Mouse (Mus musculus) MN1 (cell line): ENCODE measurements around the gene Tvp23a.

Experiments used
- DNase-seq: peaks from one replicate; pipeline ENCODE4 v3.0.0-alpha.2; 2016; ENCODE audit warnings: low spot score

Gene Tvp23a

DNA sequence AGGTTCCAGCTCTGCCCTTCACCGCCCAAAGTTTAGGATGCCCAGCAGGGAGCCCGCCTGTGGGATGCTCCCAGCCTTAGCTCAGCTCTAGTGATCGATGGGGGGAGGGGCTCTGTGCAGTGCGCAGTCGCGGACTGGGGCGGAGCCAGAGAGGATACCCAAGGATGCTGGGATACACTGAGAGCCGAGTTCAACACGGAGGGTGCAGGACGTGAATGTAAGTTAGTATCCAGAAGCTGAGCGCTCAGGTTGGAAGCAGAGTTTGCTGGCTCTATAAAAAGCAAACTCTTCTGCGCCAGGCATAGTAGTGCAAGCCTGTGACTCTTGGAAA lies at the start of gene Tvp23a:
Gene Tvp23a (minus strand): TSS at position 99 of the 331 bp plus-strand sequence.
- DNase-seq = peak; percentile 92

DNA sequence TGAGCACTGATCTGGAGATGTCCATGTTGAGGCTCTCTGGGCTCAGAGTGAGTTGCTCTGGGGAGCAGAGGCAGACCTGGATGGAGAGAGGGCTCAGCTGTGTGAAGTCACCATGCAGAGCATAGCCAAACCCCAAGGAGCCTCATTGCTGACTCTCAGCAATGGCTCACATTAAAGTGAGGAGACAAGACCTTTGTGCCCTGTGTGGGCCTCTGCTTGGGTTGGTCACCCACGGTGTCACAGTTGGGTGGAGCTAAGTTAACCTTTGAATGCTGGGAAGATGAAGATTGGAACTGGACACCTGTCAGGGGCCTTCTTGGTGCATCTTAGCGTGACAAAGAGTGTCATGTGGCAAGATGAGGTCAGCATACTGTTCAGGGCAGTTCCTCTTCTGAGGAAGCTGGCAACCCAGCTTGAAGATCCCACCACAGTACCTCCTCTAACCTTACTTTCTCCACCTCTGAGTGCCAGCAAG lies 48.7 kb upstream of the Tvp23a start:
- no peak for DNase-seq

DNA sequence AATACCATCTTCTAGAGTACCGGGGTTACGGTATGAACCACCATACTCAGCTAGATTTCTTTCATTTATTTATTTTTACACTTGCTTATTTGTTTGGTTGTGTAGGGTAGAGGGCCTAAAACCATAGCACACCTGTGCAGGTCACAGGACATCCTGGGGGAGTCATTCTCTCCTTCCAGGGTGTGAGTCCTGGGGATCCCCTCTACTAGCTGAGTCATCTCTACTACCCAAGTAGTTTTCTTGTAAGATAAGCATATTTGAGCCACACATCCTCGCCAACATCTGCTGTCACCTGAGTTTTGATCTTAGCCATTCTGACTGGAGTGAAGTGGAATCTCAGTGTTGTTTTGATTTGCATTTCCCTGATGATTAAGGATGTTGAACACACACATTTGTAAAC lies 45.4 kb upstream of the Tvp23a start:
- no peak for DNase-seq

DNA sequence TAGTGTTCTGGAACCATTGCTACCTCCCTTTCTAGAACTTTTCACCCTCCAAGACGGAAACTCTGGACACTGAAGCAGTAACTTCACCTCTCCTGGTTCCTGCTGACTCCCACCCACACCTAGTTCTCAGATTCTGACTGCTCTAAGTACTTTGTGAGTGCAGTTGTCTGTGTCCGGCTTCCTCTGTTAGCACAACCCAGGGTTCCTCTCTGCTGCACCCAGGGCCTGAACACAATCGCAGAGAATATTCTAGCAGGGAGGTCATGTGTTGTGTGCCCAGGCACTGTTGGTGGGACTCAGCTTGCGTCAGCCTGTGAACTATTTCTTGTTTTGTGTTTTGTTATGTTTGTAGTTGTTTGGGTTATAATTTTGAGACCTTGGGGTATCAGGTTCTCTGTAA lies 44.6 kb upstream of the Tvp23a start:
- no peak for DNase-seq

DNA sequence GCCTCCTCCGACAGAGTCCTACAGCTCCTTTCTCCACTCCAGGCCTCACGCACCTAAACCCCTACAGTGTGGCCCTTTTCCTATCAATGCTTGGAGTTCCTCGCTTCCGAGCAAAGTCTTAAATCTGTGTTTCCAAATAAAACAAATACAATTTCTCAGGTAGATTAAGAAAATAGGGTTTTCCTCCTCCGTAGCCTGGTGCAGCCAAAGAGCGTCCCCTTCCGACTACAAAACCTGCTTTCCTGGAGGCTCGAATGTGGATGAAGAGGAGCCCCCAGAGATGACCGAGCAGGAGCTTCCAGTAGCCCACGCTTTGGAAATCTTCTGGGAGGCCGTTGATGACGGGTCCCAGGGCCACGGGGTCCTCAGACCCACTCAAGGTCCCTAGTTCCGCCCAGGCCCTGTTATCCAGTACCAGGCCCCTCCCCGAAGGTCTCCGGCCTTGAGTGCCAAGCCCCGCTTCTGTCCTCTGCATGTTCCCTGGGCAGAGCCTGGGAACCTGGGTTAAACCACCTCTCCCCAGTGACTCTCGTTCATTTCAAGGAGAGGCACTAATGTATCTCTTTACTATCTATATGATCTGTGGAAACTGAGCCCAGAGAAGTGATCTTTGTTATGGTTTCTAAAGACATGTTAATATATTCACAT lies 43.5 kb upstream of the Tvp23a start:
- DNase-seq = no peak

DNA sequence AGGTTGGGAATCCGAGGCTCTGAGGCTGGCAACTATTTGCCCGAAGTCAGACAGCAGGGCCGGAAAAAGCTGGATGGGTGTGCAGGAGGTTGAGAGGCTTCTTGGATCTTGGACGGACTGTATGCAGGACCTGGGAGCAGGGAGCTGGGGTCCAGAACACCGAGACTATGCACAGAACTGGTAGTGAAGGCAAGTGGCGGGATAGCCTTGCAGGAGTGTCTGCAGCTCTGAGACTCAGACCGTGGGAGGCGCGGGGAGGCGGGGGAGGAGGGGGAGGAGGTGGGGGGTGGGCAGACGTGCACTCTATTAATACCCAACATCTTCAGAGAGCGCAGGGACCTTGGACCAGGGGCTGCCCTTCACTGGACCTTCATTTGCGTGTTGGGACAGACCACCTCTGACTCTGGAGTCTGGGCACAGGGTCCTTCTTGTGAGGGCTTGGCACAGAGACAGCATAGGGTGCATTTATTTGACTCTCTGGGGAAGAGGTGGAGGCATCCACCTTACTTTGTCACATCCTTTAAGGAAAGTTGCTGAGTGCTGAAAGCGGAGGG lies 42.8 kb upstream of the Tvp23a start:
- no peak for DNase-seq

DNA sequence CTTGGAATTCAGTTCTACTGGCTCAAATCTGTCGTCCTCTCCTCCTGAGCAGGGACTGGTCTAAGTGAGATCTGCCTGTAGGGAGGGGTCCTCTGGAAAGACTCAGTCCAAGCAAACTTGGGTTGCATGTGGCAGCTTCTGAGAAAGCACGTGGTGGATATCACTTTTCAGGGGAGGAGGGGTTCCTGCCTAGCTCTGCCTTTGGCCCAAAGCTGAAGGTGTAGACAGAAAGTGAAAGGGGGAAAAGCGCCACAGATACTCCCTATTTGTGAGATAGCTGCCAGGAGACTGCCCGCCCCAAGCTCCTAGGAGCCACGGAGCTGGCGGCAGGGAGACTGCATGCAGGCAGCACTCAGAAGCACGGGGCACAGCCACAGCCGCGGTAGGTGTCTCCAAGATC lies 42.3 kb upstream of the Tvp23a start:
- no peak for DNase-seq

DNA sequence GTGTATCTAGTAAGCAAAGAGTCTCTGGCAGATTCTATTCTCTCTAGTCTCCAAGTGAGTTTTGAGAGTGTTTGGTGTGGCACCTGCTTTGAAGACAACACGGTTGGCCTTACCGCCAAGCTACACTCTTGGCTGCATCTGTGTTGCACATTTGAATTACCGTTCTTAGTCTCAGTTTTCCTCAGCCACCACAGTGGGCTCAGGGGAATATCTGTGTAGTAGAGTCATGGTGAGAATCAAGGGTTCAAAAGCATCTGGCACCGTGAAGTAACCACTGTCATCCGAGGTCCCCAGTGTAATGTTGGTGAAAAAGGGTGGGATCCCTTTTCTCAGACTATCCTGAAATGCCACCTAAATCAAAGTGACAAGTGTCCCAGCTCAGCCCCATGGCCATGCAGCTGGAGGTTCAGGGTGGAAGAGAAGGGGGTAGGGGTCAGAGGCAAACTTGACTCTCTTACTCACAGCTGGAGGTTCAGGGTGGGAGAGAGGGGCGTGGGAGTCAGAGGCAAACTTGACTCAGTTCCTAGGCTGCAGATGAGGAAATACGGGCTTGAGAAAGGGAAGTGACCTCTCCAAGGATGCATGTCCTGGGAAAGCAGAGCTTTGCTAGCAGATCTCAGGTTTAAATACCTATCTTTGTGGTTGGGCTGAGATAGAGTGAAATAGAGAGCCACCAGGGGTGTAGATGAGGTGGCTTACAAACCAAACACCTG lies 41.8 kb upstream of the Tvp23a start:
- DNase-seq = no peak

DNA sequence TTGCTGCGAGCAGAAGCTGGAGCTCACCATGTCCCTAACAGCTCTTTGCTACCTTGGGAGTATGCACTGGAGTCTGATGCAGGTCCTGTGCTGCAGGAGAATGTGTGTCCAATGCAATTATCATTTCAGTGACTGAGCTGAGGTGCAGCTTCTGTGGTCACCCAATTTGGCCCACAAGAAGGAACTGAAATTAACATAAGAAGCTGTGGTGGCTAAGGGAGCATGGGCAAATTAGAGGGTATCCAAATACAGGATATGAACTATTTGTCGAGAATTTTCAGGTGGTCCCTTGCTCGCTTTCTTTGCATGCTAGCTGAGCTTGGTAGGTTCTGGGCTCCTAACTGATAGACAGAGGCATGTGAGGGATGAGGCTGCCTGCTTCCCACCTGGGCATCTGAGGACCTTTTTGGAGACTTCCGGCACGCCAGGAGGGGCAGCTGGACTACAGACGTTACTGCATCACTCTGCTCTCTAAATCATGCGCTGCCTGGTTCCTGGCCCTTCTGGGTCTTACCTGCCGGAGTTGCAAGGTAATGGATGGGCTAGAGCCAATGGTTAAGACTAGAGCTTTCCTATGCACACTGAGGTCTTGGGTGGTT lies 40.8 kb upstream of the Tvp23a start:
- no peak for DNase-seq

DNA sequence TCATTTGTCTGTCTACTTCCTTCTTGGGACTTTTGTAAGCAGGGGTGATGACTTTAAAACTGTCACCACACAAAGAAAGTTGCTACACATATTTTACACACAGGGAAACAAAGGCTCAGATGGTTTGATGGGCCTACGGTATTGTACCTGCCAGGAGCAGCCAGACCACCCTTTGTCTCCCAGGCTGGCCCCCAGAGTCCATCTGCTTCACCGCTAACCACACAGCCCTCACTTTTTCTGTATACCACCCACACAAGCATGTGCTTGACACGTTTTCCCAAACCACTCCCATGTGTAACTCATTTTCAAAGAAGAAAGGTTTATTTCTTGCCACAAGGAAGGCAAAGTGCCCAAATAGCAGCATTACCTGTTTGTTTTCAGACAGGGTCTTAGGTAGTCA lies 39.8 kb upstream of the Tvp23a start:
- no peak for DNase-seq

DNA sequence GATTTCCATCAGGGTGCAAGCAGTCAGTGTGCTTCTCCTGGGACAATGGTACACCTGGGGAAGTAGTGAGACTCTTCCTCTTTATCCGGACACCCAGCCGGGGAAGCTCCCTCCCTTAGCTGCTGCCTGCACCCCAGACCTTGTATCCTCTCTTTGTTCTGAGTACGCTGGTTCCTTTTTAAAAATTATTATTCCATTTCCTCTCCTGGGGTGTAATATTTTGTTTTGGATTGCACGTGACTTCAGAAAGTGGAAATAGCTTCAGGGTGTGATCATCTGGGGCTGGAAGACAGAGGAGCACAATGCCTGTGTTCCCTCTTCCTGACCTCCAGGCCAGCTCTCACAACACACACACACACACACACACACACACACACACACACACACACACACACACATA lies 35.2 kb upstream of the Tvp23a start:
- DNase-seq = no peak

DNA sequence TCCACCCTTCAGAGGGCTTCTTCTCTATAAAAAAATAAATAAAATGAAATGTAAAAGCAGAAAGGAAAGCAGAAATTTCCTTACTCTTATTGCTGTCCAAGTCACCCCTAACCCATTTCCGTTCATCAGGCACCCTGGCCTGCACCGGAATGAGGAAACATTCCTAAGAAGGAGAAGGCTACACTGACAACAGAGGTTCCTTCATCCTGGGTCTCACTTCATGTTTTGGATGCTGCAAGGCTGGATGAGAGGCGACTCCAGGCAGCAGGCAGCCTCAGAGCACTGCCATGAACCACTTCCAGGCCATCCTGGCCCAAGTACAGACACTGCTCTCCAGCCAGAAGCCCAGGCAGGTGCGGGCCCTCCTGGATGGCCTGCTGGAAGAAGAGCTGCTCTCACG lies 32.7 kb upstream of the Tvp23a start, which contains the start of gene Ciita:
Gene Ciita (plus strand): TSS at position 203 of the 400 bp plus-strand sequence.
- DNase-seq = no peak

DNA sequence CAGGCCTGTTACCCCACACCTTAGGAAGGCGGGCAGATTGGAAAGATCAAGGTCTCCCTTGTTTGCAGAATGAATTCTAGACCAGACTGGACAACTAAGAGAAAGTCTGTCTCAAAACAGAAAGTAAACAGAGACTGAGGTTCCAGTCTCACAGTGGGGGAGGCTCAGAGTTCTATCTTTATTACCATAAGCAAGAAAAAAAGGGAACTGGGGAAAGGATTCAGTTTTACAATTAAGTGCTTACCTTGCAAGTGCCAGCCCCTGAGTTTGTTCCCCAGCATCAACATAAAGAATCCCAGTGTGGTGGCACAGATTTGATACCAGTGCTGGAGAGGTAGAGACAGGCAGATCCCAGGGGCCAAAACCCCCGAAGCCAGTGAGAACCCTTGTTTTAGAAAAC lies 28.8 kb upstream of the Tvp23a start:
- no peak for DNase-seq

DNA sequence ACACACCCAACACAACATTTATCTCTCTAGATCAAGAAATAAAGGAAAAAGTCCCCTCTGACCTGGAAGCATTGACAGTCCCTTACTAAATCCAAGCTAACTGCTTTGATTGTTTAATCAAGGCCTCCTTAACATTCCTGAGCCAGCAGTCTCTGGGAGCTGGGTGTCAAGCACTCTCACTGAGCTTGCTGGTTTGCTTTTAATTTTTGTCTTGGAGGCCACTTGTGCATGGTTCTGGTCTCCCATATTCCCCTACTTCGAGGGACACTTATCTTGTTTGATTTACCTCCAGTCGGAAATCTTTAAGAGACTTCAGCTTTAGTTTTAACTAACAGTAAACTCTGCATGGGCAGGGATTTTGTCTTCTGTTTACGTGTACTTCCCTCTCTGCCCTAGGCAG lies 27.8 kb upstream of the Tvp23a start:
- no peak for DNase-seq

DNA sequence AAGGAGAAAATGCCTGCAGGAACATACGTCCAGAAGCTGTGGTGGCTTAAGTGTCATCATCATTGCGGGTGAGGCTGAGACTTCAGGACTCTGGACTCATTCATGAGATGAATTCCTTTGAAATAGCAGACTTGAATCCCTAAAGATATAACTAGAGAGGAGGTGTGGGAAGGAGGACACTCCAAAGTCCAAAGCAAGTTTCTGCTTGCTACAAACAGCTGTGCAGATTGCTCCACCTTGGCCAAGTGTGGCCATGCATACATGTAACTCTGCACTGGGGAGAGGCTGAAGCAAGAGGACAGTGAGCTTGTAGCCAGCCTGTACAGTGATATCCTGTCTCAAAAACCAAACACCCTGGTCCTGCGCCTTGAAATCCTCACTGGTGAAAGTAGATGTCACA lies 24.8 kb upstream of the Tvp23a start:
- no peak for DNase-seq

DNA sequence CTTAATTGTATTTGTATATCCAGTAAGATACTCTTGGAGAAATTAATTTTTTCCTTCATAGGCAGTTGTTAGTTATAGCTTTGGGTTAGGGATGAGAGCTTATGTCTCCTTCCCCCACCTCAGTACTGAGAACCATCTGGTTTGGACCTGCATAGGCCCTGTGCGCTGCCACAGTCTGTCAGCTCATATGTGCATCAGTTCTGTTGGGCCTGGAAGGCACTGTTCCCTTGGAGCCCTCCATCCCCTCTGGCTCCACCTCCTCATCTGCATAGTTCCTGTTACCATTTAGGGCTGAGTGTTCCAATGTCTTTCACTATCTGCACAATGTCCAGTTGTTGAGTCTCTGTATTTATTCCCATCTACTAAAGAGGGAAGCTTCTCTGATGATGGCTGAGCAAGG lies 21.0 kb upstream of the Tvp23a start:
- DNase-seq = no peak

DNA sequence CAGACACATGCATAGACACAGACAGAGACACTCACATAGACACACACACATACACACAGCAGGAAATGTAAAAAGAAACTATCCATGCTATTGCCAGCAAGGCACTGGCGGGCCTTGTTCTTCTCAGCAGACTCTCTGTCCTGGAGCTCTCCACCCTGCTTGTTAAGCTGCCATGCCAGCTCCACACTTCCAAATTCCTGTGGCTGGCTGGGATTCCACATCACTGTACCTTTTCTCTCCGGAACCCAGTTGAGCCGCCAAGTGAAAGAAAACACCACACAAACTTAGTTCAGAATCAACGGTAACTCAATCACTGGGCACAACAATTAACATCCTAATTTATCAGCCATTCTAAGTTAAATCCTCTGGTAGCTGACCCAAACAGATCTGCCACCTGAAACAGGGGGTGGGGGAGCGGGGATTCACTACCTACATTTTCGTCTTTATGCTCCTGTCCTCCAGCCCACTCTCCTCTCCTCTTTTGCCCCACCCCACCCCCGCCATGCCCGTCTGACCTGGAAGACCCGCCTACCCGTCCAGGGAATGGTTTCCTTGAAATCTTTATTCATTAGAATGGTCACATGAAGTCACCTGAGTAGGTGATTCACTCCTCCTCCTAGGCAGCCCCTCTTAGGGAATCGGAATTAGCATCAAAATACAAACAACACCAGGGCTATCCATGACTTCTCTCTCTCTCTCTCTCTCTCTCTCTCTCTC lies 20.4 kb upstream of the Tvp23a start:
- no peak for DNase-seq

DNA sequence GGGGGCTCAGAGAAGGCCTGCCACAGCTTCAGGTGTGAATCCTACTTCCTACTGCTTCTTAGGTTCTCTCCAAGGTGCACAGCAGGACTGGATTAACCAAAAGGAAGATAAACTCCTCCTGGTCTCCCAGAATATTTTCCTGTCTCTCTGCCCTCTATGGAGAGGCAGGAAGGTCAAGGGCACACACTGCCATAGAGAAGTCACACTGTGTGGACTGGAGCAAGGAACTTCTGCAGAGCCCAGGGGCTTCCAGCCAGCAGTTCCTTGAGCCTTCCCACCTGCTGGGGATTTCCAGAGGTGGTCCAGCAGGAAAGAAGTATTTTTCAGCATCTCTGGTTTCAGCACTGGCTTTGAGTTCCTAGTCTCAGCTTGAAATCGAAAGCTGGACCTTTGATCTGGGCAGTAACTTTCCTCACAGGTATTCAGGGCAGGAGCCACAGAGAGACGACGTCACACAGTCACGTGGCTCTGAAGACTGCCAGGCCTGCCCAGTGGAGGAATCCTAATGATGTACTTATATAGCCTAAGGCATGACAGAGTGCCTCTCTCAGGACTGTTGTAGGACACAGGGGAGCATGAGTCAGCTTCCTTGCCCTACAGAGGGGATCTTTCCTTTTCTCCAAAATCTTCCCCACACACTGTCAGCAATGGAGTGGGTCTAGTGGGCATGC lies 18.0 kb upstream of the Tvp23a start:
- DNase-seq = no peak

DNA sequence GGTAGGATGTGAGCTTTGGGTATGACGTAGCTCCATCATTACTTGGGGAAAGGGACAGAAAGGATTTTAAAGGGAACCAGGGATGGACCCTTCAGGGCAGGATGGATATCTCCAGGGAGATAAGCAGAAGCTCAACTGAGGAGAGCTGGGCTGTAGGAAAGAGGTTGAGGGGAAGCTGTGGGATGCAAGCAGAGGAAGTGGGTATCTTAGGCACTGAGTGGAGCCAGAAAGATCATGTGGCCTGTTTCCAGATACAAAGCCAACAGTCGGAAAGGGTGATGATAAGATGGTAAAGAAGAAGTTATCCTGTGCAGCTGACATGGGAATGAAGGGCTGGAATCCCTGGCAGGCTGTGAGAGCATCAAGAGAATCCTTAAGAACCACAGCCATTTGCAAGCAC lies 14.0 kb upstream of the Tvp23a start:
- DNase-seq = no peak

DNA sequence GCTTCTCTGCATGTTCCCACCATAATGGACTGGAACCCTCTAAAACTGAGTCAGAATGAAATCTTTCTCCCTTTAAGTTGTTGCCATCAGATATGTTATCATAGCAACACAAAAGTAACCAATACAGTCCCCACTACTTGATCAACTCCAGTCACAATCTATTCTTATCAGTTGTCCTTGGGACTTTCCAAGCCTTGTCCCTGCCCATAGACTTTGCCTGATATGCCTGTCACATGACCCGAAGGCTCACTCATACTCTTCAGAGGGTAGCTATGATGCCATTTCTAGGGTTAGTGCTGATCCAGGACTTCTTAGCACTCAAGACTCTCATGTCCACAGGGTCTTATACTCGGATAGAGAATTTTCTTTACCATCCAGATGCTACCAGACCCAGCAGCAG lies 13.0 kb upstream of the Tvp23a start:
- no peak for DNase-seq

DNA sequence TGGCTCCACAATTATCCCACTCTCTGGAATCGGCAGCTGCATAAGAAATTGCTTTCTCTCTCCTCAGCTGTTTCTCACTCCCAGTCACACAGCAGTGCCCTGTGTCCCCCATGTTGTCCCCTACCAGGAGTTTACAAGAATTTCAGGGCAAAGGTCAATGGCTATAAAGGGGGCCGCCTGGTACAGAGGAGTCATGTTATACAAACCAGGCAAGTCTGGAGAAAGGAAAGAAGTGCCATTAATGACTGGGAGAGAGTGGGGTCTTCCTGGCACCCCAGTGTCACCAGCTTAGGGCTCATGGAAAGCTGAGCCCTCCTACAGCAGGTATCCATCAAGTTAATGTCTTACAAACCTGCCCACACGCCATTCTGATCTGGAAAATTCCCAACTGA lies 7.4 kb upstream of the Tvp23a start:
- DNase-seq = no peak
